Mouse (Mus musculus): ENCODE measurements around the gene Pacrg. TPM values are rescaled to one million over a fixed set of nuclear protein-coding genes. Genes with fewer than 3 reads are reported as not detected.
A peak's percentile ranks its signal among the peaks of the same experiment; 100 is the strongest.

Gene Pacrg
- polyA plus RNA-seq, 1 experiment from 2014 or later, result 3.1 TPM

DNA sequence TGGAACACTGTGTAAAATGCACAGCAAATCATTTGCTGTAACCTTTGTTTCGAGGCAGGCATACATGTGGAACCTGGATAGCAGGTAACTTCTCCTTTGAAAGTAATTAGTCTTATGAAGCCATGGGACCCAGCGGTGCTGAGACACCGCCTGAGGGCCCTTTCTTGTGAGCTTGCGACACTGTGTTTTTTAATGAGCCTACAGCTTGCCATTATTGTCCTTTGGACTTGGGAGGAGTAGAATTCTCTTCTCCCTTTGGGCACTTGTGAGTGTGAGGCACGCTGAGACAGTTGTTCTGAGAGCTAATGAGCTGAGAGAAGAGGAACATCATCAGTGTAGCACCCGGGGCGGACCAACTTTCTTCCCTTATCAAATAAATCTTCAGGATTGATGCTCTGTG lies 363.3 kb downstream of the Pacrg start:
- no peak for ATAC-seq
- H3K27me3 ChIP-seq, result no peaks in the 10 kb centered on the region
- no peak for TF ChIP-seq CTCF (IDR thresholded peaks at IDR 0.05)
- POLR2A ChIA-PET, result interaction anchor here (0.5 kb wide), 1 partner anchor 41 kb away, joined by 5 read pairs; no protein-coding TSS in a partner anchor
- no peak for DNase-seq (ENCODE audit: low read depth, low spot score)
- CTCF ChIA-PET, result no interaction called here
- in situ Hi-C loops (cut with MboI; ENCODE audit: low pct_unique_long_range_greater_than_20kb), result no loop called here

GRCm38 (mm10) chr17:10474972-10475371 lies 365.1 kb downstream of the Pacrg start:
- no peak for DNase-seq (ENCODE audit: low read depth, low spot score)
- ChIA-PET POLR2A (no interaction called here), CTCF (no interaction called here)
- no peak for ATAC-seq
- no peaks in the 10 kb centered on the region for H3K27me3 ChIP-seq
- in situ Hi-C loops (cut with MboI; ENCODE audit: low pct_unique_long_range_greater_than_20kb), result no loop called here
- TF ChIP-seq CTCF (IDR thresholded peaks at IDR 0.05), result no peak

- in situ Hi-C loops (cut with MboI; ENCODE audit: low pct_unique_long_range_greater_than_20kb), result no loop called here
- DNase-seq (ENCODE audit: low read depth, low spot score) (no peak), ATAC-seq (no peak)
- TF ChIP-seq CTCF (IDR thresholded peaks at IDR 0.05), result no peak
- ChIA-PET POLR2A (interaction anchor here (1.0 kb wide), 1 partner anchor 20 kb away, joined by 5 read pairs; no protein-coding TSS in a partner anchor), CTCF (no interaction called here)
- H3K27me3 ChIP-seq, result no peaks in the 10 kb centered on the region
These were observed 366.2 kb downstream of the Pacrg start for GRCm38 (mm10) chr17:10473826-10474384.

DNA sequence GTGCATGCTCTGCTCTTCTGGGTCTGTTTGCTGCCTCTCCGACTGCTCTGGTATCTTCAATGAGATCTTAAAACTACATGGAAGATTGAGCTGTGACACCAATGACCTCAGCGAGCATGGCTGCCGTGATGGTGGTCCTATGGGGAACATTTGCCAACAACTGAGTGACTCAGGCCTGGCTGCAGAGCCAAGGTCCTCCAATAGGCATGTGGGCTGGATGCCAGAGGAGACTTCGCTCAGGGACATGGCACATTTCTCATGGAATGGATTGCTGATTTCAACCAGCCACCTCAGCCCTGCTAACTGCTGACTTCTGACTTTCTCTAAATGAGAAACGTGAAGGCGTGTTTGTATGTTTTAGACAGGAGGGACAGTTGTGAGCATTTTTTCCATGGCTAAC lies 366.9 kb downstream of the Pacrg start:
- CTCF ChIA-PET, result no interaction called here

GRCm38 (mm10) chr17:10469874-10470568 lies 370.1 kb downstream of the Pacrg start:
- ChIA-PET CTCF (interaction anchor here (1.2 kb wide), 1 partner anchor 23 kb away, joined by 3 read pairs; no protein-coding TSS in a partner anchor), POLR2A (no interaction called here)
- TF ChIP-seq CTCF (IDR thresholded peaks at IDR 0.05), result no peak
- in situ Hi-C loops (cut with MboI; ENCODE audit: low pct_unique_long_range_greater_than_20kb), result no loop called here
- no peak for DNase-seq (ENCODE audit: low read depth, low spot score)
- H3K27me3 ChIP-seq, result no peaks in the 10 kb centered on the region
- ATAC-seq, result no peak

More for the DNA sequence above, 366.9 kb downstream of the Pacrg start:
- DNase-seq (ENCODE audit: low read depth, low spot score) (no peak), ATAC-seq (no peak)
- in situ Hi-C loops (cut with MboI; ENCODE audit: low pct_unique_long_range_greater_than_20kb), result no loop called here
- POLR2A ChIA-PET, result interaction anchor here (1.0 kb wide), 1 partner anchor 20 kb away, joined by 5 read pairs; no protein-coding TSS in a partner anchor
- H3K27me3 ChIP-seq, result no peaks in the 10 kb centered on the region
- TF ChIP-seq CTCF (IDR thresholded peaks at IDR 0.05), result no peak

DNA sequence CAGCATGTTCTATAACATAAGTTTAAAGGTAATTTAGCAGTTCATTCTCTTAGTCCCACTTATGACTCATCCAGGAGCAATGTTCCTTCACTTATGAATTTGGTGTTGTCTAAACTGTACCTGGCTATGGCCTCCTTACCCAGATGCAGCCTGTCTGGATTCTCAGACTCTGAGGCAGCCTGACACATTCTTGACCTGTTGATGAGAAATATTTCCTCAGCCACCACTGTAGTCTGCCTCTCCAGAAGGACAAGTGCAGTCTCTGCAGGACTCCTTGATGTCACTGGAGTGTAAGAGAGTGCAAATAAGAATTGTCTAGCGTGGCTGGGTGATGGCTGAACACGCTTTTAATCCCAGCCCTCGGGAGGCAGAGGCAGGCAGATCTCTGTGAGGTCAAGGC lies 373.0 kb downstream of the Pacrg start:
- no peak for ATAC-seq
- no peaks in the 10 kb centered on the region for H3K27me3 ChIP-seq
- DNase-seq (ENCODE audit: low read depth, low spot score), result no peak
- POLR2A ChIA-PET, result no interaction called here
- in situ Hi-C loops (cut with MboI; ENCODE audit: low pct_unique_long_range_greater_than_20kb), result no loop called here
- no peak for TF ChIP-seq CTCF (IDR thresholded peaks at IDR 0.05)
- CTCF ChIA-PET, result interaction anchor here (1.0 kb wide), 1 partner anchor 19 kb away, joined by 3 read pairs; no protein-coding TSS in a partner anchor

- POLR2A ChIA-PET, result no interaction called here
- TF ChIP-seq CTCF (IDR thresholded peaks at IDR 0.05), result no peak
- CTCF ChIA-PET, result no interaction called here
- no peak for ATAC-seq
- in situ Hi-C loops (cut with MboI; ENCODE audit: low pct_unique_long_range_greater_than_20kb), result no loop called here
- no peak for DNase-seq (ENCODE audit: low read depth, low spot score)
- H3K27me3 ChIP-seq, result no peaks in the 10 kb centered on the region
These were observed 374.6 kb downstream of the Pacrg start for GRCm38 (mm10) chr17:10465467-10465866.

DNA sequence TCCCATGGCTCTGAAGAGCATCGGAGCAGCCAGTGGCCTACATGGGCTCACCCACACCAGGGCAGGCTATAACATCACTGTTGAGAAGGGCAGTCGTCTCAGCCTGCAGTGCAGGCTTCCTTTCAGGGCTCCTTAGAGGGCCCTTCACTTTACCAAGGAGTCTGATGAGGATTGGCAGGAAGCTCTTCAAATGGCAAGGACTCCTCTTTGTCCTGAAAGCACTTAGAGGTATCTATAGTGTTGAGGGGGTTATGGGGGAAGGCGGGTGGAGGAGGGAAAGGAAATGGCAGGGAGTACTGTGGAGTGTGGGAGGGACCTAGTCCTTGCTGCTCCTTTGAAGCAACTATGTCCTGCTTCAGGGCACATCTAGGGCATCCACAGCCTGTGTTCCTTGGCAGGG lies 375.4 kb downstream of the Pacrg start:
- TF ChIP-seq CTCF (IDR thresholded peaks at IDR 0.05), result no peak
- DNase-seq (ENCODE audit: low read depth, low spot score), result no peak
- in situ Hi-C loops (cut with MboI; ENCODE audit: low pct_unique_long_range_greater_than_20kb), result no loop called here
- no peak for ATAC-seq
- ChIA-PET CTCF (no interaction called here), POLR2A (no interaction called here)
- H3K27me3 ChIP-seq, result no peaks in the 10 kb centered on the region

GRCm38 (mm10) chr17:10463626-10464025 lies 376.5 kb downstream of the Pacrg start:
- ATAC-seq, result peak; percentile 60
- in situ Hi-C loops (cut with MboI; ENCODE audit: low pct_unique_long_range_greater_than_20kb), result no loop called here
- CTCF ChIA-PET, result no interaction called here
- DNase-seq (ENCODE audit: low read depth, low spot score), result no peak
- no peak for TF ChIP-seq CTCF (IDR thresholded peaks at IDR 0.05)
- H3K27me3 ChIP-seq, result no peaks in the 10 kb centered on the region
- POLR2A ChIA-PET, result no interaction called here

- in situ Hi-C loops (cut with MboI; ENCODE audit: low pct_unique_long_range_greater_than_20kb), result no loop called here
- H3K27me3 ChIP-seq, result no peaks in the 10 kb centered on the region
- CTCF ChIA-PET, result no interaction called here
- no peak for TF ChIP-seq CTCF (IDR thresholded peaks at IDR 0.05)
- DNase-seq (ENCODE audit: low read depth, low spot score) (no peak), ATAC-seq (no peak)
- POLR2A ChIA-PET, result no interaction called here
These were observed 379.2 kb downstream of the Pacrg start for GRCm38 (mm10) chr17:10460916-10461315.

GRCm38 (mm10) chr17:10458743-10459142 lies 381.4 kb downstream of the Pacrg start:
- ATAC-seq, result no peak
- no peak for DNase-seq (ENCODE audit: low read depth, low spot score)
- H3K27me3 ChIP-seq, result no peaks in the 10 kb centered on the region
- in situ Hi-C loops (cut with MboI; ENCODE audit: low pct_unique_long_range_greater_than_20kb), result no loop called here
- CTCF ChIA-PET, result no interaction called here
- no peak for TF ChIP-seq CTCF (IDR thresholded peaks at IDR 0.05)
- POLR2A ChIA-PET, result no interaction called here
